Mouse (Mus musculus) naive thymus-derived CD4-positive, alpha-beta T cell, adult 5 months (primary cell): ENCODE data around the gene Tmem144. TPM values are rescaled to one million over a fixed set of nuclear protein-coding genes. Genes with fewer than 3 reads are reported as not detected.

ENCODE experiments used
- polyA plus RNA-seq: library from polyadenylated mRNA; unstranded; fragments of 100-300 nt; shearing (Covaris generic); gene quantifications from one replicate; pipeline ENCODE4 v1.2.1, GENCODE M21; 2017

Tmem144 gene
- 0.56 TPM for polyA plus RNA-seq

DNA sequence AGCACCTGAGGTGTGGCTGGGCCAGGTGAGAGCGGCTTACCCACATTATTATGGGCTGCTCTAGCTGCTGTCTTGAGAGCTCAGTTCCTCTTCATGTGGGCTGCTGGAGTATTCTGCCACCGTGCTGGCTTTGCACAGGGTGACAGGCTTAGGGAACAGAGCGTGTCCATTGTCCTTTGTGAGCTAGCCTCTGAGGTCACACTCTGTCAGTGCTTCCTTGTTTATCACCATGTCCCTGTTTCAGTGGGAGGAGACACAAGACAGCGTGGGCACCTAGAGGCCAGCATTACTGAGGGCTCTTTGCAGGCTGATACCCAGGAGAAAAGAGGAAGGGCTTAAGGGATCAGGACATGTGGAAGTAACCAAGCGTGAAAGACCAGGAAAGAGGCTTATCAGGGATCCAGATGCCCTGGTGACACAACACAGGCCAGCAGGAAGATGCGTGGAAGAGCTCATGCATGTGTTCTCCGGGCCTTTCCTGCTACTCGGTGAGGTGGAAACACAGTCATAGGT, at the start of gene Tmem144:
Gene Tmem144, minus strand, starts transcription at position 120 of the 513 bp plus-strand sequence.

DNA sequence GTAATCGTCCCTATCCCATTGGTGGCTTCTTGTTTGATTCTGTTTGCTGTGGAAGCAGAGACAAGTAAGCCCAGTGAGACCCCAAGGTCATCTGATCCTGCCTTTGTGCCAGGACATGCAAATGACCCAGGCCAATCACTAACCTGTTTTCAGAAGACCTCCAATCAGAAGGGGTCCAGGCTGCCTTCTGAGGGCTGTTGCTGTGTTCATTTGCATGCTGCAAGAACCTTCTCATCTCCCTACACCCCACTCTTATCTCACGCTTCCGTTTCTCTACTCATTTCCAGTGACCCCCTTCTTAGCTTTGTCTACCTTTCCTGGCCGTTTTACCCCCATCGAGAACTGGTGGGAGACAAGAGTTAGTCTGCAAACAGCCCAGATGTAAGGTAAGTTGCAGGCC, 31.7 kb upstream of the Tmem144 start, which contains the start of gene Fam198b:
Gene Fam198b, plus strand, starts transcription at position 229 of the 400 bp plus-strand sequence.

Other genes with a start within 250 kb of the Tmem144 start
- 7.4 TPM for gene 4930579G24Rik, start 223.7 kb downstream of the Tmem144 start, polyA plus RNA-seq
- 38.0 TPM for gene Etfdh, start 223.3 kb downstream of the Tmem144 start, polyA plus RNA-seq
- gene Rxfp1, start 114.9 kb downstream of the Tmem144 start, polyA plus RNA-seq = not detected
- gene Fam198b, start 31.8 kb upstream of the Tmem144 start, polyA plus RNA-seq = 0.31 TPM